Mouse (Mus musculus): Measurements from ENCODE around the gene Dscam. TPM values are rescaled to one million over a fixed set of nuclear protein-coding genes. Genes with fewer than 3 reads are reported as not detected.

Dscam gene
- polyA plus RNA-seq, 1 experiment from 2014 or later, result 3.3 TPM

DNA sequence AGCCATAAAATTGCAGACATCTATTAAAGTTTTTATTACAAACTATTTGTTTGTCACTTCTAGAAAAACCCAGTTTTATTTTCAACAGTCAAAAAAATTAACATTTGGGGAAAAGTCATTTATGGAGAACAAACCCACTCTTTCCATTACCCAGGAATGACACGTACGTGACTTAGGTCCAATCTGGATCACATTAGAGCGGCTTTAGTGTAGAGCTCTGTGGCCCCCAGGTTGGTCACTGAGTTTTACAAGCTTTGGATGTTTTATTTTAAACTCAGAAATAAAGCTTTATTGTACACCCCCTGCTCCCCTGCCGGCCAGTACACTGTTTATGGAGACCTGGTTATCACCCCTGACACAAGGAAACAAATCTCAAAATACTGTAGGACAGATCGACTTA lies 540.9 kb downstream of the Dscam start:
- no peak overlapping the region for H3K4me2 ChIP-seq (replicated peaks)
- H3K36me3 ChIP-seq, result no peaks in the 10 kb centered on the region
- no peak overlapping the region for H3K4me3 ChIP-seq
- no peak overlapping the region for H3K9ac ChIP-seq
- WGBS, result 86% methylated on average over 5 of the region's 5 CpGs
- peaks cover 5% of the 10 kb centered on the region; the same call in 1 of the 2 replicates for H3K4me1 ChIP-seq
- no peak for ATAC-seq (ENCODE audit: low FRiP score)
- H3K27ac ChIP-seq, result no peak overlapping the region
- H3K27me3 ChIP-seq, result no peaks in the 10 kb centered on the region
- no peaks in the 10 kb centered on the region for H3K9me3 ChIP-seq (replicated peaks)

DNA sequence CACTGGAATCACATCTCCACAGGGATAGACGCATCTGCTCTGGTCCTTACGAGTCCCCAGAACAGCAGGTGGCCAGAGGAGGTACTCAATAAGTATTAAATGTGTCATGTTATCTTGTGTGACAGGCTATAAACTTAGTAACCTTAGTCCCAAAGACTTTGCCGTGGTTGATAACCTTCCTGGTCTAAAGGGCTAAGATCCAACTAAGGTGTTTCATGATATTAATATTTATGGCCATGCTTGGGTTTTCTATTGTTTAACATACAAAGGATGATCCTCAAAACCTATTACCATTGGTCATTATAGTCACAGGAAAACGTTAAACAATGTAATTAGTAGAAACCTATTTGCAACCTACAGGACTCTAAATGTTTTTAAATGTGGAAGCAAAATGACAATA lies 545.1 kb downstream of the Dscam start:
- no peak overlapping the region for H3K4me3 ChIP-seq
- no peak overlapping the region for H3K9ac ChIP-seq
- no peak overlapping the region for H3K4me2 ChIP-seq (replicated peaks)
- H3K27me3 ChIP-seq, result no peaks in the 10 kb centered on the region
- 0 out of 2 replicates have a peak, but pooled peaks have one; percentile 29 for ATAC-seq (ENCODE audit: low FRiP score)
- WGBS, result 47% methylated on average over 4 of the region's 4 CpGs
- peaks cover 6% of the 10 kb centered on the region; the same call in 1 of the 2 replicates for H3K4me1 ChIP-seq
- no peaks in the 10 kb centered on the region for H3K9me3 ChIP-seq (replicated peaks)
- no peak overlapping the region for H3K27ac ChIP-seq
- no peaks in the 10 kb centered on the region for H3K36me3 ChIP-seq

DNA sequence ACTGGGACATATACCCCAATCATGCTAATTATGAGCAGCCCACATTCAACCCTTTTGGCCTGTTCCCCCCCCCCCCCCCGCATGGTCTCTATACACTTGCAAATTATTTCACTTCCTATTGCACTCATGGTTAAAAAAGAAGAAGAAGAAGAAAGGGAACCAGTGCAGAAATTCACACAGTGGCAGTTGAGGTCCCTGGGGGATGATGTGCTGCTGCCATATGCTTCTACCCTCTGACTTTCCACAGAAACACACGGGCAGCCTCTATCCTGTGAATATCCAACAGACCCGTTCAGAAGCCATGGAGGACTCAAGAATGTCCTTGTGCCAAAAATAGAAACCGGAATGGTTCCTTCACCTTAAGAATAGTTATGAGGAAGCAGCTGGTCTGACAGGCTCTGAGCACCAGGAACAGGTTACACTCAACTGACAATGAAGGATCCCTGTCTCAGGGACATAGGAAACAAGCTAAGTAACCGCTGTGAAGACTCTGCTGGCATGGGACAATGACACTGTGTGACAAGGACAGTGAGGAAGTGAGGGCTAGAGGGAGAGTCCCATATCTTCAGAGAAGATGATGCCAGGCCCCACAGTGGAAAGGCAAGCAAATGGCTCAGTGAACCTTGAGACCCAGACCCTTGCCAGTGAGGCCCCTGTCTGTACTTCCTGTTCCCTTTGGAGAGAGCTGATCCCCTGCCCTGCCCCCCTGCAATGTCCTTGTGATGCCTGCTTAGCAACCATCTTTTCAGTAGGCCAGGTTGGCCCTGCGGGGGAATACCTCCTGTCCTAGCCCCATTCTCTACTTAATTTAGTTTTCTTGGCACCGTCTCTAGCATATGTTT lies 545.8 kb downstream of the Dscam start:
- Histone ChIP-seq H3K9ac (no peak overlapping the region), H3K9me3 (replicated peaks) (no peaks in the 10 kb centered on the region), H3K36me3 (no peaks in the 10 kb centered on the region), H3K4me1 (peaks cover 9% of the 10 kb centered on the region; the same call in 1 of the 2 replicates), H3K27ac (no peak overlapping the region), H3K4me2 (replicated peaks) (no peak overlapping the region), H3K27me3 (no peaks in the 10 kb centered on the region), H3K4me3 (no peak overlapping the region)
- WGBS, result 74% methylated on average over 7 of the region's 7 CpGs
- ATAC-seq (ENCODE audit: low FRiP score), result peak; percentile 50; the same call in 1 of the 2 replicates

DNA sequence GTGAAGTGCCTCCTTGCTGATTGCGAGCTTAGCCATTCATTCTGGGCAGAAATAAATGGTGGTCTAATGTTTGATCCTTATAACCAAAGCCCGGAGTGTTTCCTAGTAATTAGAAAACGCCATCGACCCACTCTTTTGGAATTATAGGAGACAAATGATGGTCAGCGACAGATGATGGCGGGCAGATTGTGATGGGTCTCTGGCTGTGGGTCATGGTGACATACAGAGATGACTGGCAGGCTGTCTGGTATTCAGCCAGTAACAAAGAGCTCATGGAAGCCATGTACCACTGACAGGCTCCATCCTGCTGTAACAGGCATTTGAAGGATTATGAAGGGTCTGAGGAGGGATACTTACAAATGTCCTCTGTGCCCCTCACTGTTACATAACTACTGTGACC lies 549.7 kb downstream of the Dscam start:
- H3K4me3 ChIP-seq, result no peak overlapping the region
- no peaks in the 10 kb centered on the region for H3K9me3 ChIP-seq (replicated peaks)
- no peak overlapping the region for H3K9ac ChIP-seq
- H3K4me2 ChIP-seq (replicated peaks), result no peak overlapping the region
- no peak overlapping the region for H3K27ac ChIP-seq
- 91% methylated on average over 6 of the region's 6 CpGs for WGBS
- H3K4me1 ChIP-seq, result peaks cover 9% of the 10 kb centered on the region
- no peak for ATAC-seq (ENCODE audit: low FRiP score)
- H3K36me3 ChIP-seq, result no peaks in the 10 kb centered on the region
- no peaks in the 10 kb centered on the region for H3K27me3 ChIP-seq

DNA sequence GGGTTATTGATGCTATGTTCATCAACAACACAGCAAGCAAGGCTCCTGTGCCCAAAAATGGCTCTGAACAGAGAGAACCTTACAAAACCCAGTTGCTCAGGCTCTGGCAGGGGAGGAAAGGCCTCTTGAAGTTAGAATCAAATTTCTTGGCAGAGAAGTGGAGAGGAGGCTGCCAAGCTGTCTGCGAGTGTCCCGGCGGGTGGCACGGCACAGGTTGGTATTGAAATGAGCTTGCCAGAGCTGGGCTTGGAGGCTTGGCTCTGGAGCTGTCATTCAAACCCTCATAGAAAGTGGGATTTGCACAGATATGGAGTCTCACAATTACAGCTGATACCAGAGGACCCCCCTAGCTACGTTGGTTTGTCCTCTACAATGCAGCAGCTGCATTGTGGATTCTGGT lies 550.1 kb downstream of the Dscam start:
- Histone ChIP-seq H3K4me2 (replicated peaks) (no peak overlapping the region), H3K9me3 (replicated peaks) (no peaks in the 10 kb centered on the region), H3K27me3 (no peaks in the 10 kb centered on the region), H3K36me3 (no peaks in the 10 kb centered on the region), H3K9ac (no peak overlapping the region), H3K4me1 (peaks cover 9% of the 10 kb centered on the region), H3K27ac (no peak overlapping the region), H3K4me3 (no peak overlapping the region)
- WGBS, result 80% methylated on average over 5 of the region's 5 CpGs
- ATAC-seq (ENCODE audit: low FRiP score), result no peak

DNA sequence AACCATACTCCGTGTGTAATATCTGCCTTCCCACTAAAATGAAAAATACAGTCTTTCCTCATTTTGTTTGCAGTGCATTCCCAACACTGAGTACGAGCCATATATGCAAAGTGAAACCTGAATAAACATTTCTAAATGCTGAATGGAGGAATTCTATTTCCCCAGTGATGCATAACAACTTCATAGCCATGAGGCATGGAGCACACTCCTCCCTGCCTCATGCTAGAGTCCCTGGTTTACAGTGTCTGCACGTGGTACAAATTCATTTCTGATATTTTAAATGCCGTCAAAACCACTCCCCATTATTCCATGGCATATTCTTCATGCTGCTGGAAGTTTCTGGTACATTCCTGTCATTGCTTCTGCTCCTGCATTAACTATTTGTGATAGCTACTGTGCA lies 552.8 kb downstream of the Dscam start:
- 71% methylated on average over 4 of the region's 4 CpGs for WGBS
- Histone ChIP-seq H3K4me2 (replicated peaks) (no peak overlapping the region), H3K27me3 (no peaks in the 10 kb centered on the region), H3K9me3 (replicated peaks) (no peaks in the 10 kb centered on the region), H3K36me3 (no peaks in the 10 kb centered on the region), H3K27ac (no peak overlapping the region), H3K4me1 (peaks cover 3% of the 10 kb centered on the region; the same call in 1 of the 2 replicates), H3K9ac (no peak overlapping the region), H3K4me3 (no peak overlapping the region)
- no peak for ATAC-seq (ENCODE audit: low FRiP score)

DNA sequence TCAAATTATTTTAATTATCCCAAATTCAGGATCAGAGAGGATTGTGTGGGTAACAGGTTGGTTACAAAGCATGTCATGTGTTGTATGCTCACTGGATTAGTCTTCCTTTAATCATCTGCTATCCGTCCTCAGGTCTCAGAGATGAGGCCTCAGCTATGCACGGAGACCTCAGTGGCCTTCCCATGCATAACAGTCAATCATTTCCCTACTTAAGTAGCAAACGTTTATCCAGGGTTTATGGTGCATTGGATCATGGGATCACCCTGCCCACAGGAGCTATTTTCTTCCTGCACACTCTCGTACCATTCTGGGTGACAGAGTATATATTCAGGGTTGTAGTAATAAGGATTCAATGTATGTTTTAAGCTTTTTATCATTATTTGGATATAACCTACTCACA lies 557.3 kb downstream of the Dscam start:
- no peak for ATAC-seq (ENCODE audit: low FRiP score)
- no peak overlapping the region for H3K4me2 ChIP-seq (replicated peaks)
- no peak overlapping the region for H3K27ac ChIP-seq
- no peak overlapping the region for H3K4me3 ChIP-seq
- no peak overlapping the region for H3K9ac ChIP-seq
- H3K9me3 ChIP-seq (replicated peaks), result no peaks in the 10 kb centered on the region
- WGBS, result 64% methylated on average over 4 of the region's 4 CpGs
- H3K4me1 ChIP-seq, result no peaks in the 10 kb centered on the region; the same call in 1 of the 2 replicates
- H3K27me3 ChIP-seq, result no peaks in the 10 kb centered on the region
- H3K36me3 ChIP-seq, result no peaks in the 10 kb centered on the region

DNA sequence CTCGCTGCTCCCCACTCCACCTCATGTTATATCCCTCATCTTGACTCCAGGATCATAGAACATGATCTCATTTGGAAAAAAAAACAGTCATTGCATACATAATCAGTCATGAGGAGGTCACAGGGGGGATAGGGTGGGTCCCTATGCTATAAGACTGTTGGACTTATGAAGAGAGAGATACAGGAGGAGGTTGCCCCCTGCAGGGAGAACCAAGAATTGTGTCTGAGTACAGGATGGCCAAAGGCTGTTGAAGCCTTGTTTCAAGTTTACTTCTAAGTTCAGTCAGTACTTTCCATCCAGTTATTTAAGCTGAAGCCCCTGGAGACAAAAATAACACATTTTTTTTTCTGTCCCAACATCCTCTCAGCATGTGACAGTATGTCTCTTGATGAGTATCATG lies 559.7 kb downstream of the Dscam start:
- 93% methylated on average over 1 of the region's 1 CpGs for WGBS
- H3K4me3 ChIP-seq, result no peak overlapping the region

DNA sequence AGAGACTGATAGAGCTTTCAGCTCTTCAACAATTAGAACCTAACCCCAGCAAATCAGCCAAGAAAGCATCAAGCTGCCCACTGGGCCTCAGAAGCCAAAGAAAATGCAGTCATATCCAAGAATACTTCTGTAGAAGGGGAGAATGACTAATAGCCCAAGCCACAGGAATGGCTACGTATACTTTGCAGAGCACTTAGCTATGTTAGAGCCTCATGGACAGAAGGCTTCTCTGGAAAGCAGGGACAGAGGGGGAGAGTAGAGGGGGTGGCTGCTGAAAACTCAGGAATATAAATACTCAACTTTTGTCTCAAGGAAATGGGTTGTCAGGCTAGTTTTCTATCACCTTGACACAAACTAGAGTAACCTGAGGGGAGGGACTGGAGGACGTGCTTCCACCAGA lies 568.3 kb downstream of the Dscam start:
- H3K27me3 ChIP-seq, result no peaks in the 10 kb centered on the region
- WGBS, result 71% methylated on average over 2 of the region's 2 CpGs
- H3K27ac ChIP-seq, result no peak overlapping the region
- H3K4me3 ChIP-seq, result no peak overlapping the region
- H3K36me3 ChIP-seq, result no peaks in the 10 kb centered on the region
- no peaks in the 10 kb centered on the region for H3K9me3 ChIP-seq (replicated peaks)
- no peak overlapping the region for H3K9ac ChIP-seq
- H3K4me2 ChIP-seq (replicated peaks), result no peak overlapping the region
- ATAC-seq (ENCODE audit: low FRiP score), result no peak
- H3K4me1 ChIP-seq, result no peaks in the 10 kb centered on the region

More for the DNA sequence above, 559.7 kb downstream of the Dscam start:
- Histone ChIP-seq H3K27me3 (no peaks in the 10 kb centered on the region), H3K4me1 (no peaks in the 10 kb centered on the region), H3K27ac (no peak overlapping the region), H3K36me3 (no peaks in the 10 kb centered on the region; the same call in 1 of the 2 replicates), H3K4me2 (replicated peaks) (no peak overlapping the region), H3K9me3 (replicated peaks) (no peaks in the 10 kb centered on the region), H3K9ac (no peak overlapping the region)
- ATAC-seq (ENCODE audit: low FRiP score), result no peak

DNA sequence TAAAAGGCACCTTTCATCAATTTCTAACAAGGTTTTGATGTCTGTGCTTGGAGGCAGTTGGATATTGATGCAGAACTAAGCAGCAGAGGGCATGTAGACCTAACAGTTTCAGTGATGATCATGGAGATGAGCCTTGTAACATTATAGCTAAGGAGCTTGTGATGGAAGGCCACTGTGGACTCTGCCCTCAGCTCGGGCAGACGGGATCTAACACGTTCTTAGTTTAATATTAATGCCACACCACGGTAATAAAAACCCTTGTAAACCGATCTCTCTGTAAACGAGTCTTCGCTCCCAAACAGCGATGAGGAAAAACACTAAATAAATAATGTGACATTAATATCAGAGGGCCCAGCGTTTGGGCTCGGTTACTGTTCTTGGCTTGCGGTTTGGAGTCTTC lies 569.8 kb downstream of the Dscam start:
- ATAC-seq (ENCODE audit: low FRiP score), result no peak
- no peaks in the 10 kb centered on the region for H3K36me3 ChIP-seq
- WGBS, result 90% methylated on average over 11 of the region's 11 CpGs
- H3K4me2 ChIP-seq (replicated peaks), result no peak overlapping the region
- no peaks in the 10 kb centered on the region for H3K9me3 ChIP-seq (replicated peaks)
- H3K27ac ChIP-seq, result no peak overlapping the region
- no peak overlapping the region for H3K4me3 ChIP-seq
- no peaks in the 10 kb centered on the region for H3K27me3 ChIP-seq
- H3K9ac ChIP-seq, result no peak overlapping the region
- no peaks in the 10 kb centered on the region for H3K4me1 ChIP-seq

DNA sequence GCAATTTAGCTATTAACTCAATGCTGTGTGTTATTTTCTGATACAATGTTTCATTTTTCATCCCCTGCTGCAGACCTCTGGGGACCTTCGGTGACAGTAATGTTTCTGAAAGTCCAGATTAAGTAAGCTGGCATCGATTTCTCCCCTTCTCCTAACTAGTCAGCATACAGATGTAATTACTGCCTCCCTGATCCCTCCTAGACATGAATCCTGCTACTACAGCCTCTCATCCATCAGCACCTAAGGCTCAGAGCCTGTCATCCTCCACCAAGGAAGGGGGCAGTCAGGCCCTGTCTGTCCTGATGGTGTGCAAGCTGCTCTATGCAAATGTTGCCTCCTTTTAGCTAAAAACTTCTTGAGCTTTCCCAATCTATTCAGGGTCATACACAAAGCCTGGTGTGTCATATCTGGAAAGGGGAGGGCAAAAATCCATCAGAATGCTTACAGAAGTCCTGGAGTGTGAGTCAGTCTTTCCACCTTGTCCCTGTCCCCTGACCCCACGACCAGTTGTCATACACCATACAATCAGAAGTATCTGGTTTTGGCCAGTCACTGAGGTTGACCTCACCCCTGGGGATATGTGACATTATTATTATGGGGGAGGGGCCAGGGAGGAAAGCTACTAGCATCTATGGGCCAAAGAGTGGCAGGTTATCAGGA lies 571.0 kb downstream of the Dscam start:
- WGBS, result 80% methylated on average over 3 of the region's 3 CpGs

DNA sequence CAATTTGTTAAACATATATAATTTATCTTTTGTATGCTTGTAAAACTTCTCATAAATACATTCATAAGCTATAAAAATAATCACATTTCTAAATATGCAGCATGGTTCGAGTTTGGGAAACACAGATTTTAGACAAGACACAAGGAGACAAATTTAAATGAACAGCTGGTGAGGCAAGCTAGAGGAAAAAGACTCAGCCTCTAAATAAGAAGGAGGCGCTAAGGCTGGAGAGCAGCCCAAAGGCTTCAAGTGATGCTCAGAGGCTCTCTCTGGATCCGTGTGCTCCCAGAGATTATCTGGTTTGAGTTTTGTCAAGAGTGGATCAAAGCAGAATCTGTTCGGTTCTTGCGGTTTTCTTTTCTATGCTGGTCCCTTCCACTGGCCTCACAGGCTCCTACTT lies 594.7 kb downstream of the Dscam start:
- Histone ChIP-seq H3K27me3 (no peaks in the 10 kb centered on the region), H3K27ac (no peak overlapping the region), H3K36me3 (no peaks in the 10 kb centered on the region), H3K9me3 (replicated peaks) (no peaks in the 10 kb centered on the region), H3K9ac (no peak overlapping the region), H3K4me2 (replicated peaks) (no peak overlapping the region), H3K4me1 (no peaks in the 10 kb centered on the region), H3K4me3 (no peak overlapping the region)
- no peak for ATAC-seq (ENCODE audit: low FRiP score)
- WGBS, result 85% methylated on average over 5 of the region's 5 CpGs

More for the DNA sequence above, 571.0 kb downstream of the Dscam start:
- no peaks in the 10 kb centered on the region for H3K27me3 ChIP-seq
- no peak overlapping the region for H3K27ac ChIP-seq
- H3K4me3 ChIP-seq, result no peak overlapping the region
- no peaks in the 10 kb centered on the region for H3K36me3 ChIP-seq
- H3K9ac ChIP-seq, result no peak overlapping the region
- H3K9me3 ChIP-seq (replicated peaks), result no peaks in the 10 kb centered on the region
- no peak overlapping the region for H3K4me2 ChIP-seq (replicated peaks)
- no peaks in the 10 kb centered on the region for H3K4me1 ChIP-seq
- peak; percentile 56; the same call in 1 of the 2 replicates for ATAC-seq (ENCODE audit: low FRiP score)

Data from hindbrain, embryonic 12.5 days (tissue).